Mouse (Mus musculus): Measurements from ENCODE around the gene Ndnf.

DNA sequence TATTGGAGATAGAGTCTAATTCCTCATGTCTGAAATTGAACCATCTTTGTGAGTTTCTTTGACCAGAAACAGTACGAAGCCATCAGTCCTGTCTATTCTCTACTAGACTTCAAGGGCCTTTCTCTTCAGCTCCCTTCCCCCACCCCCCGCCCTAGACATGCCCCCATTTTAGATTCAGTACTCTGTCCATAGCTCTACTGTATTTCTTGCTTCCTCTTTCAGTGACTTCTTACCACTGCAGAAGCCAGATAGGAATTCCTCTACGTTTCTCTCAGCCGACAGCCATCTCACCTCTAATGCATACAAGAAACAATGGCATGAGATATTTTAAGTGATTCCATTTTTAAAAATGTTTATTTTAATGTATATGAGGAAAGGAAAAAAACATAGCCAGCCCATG, 10.1 kb upstream of the Ndnf start:
- no peak for TF ChIP-seq CTCF (IDR thresholded peaks at IDR 0.05; ENCODE audit: insufficient read depth, low read depth, low read length)
- TF ChIP-seq POLR2A (IDR thresholded peaks at IDR 0.05; ENCODE audit: insufficient read depth, low read depth, low read length), result no peak
